Comparison of ENCODE assay signal across 34 mouse cellular contexts in genomic region chrX:51919091-51919490, GRCm38 (mm10). TPM values are rescaled to one million over a fixed set of nuclear protein-coding genes. Genes with fewer than 3 reads are reported as not detected.
"Had no signal": no experiment of that assay in that cellular context is flagged by ENCODE, and none has a peak within 500 bp of the region (broad histone marks: within the 10 kb centered on the region; RNA-seq: fewer than 3 reads in every experiment).

No protein-coding gene starts in this region.

- H3K9me3 ChIP-seq: embryonic facial prominence, embryonic 12.5 days; embryonic facial prominence, embryonic 13.5 days; embryonic facial prominence, embryonic 15.5 days; forebrain, embryonic 10.5 days; forebrain, embryonic 12.5 days; forebrain, embryonic 13.5 days; forebrain, embryonic 15.5 days; heart, embryonic 10.5 days had no signal

- H3K36me3 ChIP-seq: embryonic facial prominence, embryonic 12.5 days; embryonic facial prominence, embryonic 13.5 days; embryonic facial prominence, embryonic 15.5 days; forebrain, embryonic 10.5 days; forebrain, embryonic 12.5 days; forebrain, embryonic 15.5 days; heart, embryonic 10.5 days had no signal

- ATAC-seq: forebrain, embryonic 13.5 days; forebrain, embryonic 14.5 days; forebrain, embryonic 15.5 days; forebrain, embryonic 16.5 days; forebrain, postnatal 0 days had no signal

- H3K27ac ChIP-seq: embryonic facial prominence, embryonic 12.5 days; embryonic facial prominence, embryonic 13.5 days; embryonic facial prominence, embryonic 15.5 days; forebrain, embryonic 10.5 days; forebrain, embryonic 12.5 days; forebrain, embryonic 13.5 days; forebrain, embryonic 15.5 days; gastrocnemius, adult 2 months; heart, adult 2 months; heart, embryonic 10.5 days had no signal

- H3K27me3 ChIP-seq: embryonic facial prominence, embryonic 12.5 days; embryonic facial prominence, embryonic 13.5 days; embryonic facial prominence, embryonic 15.5 days; forebrain, embryonic 12.5 days; forebrain, embryonic 13.5 days; forebrain, embryonic 15.5 days had no signal

- H3K4me2 ChIP-seq: embryonic facial prominence, embryonic 12.5 days; embryonic facial prominence, embryonic 13.5 days; embryonic facial prominence, embryonic 15.5 days; forebrain, embryonic 12.5 days; forebrain, embryonic 13.5 days; forebrain, embryonic 15.5 days had no signal

- DNase-seq: cerebellum, adult 2 months; cerebellum, adult 8-10 months; cerebellum, adult 9-10 months; cerebellum, adult 9-11 months; cerebellum, postnatal 10 days; cerebellum, postnatal 14 days; cerebellum, postnatal 25 days; cerebellum, postnatal 36 days; embryo, embryonic 11 days; forebrain, postnatal 0 days; gastrocnemius, adult 2 months; gastrocnemius, postnatal 10 days; gastrocnemius, postnatal 14 days; gastrocnemius, postnatal 25 days; gastrocnemius, postnatal 36 days; heart, adult 11 months; heart, adult 18-20 months; heart, adult 2 months had no signal

- H3K4me3 ChIP-seq: embryonic facial prominence, embryonic 12.5 days; embryonic facial prominence, embryonic 13.5 days; embryonic facial prominence, embryonic 15.5 days; erythroblast, embryonic 14.5 days; forebrain, embryonic 10.5 days; forebrain, embryonic 12.5 days; forebrain, embryonic 13.5 days; forebrain, embryonic 15.5 days; gastrocnemius, adult 2 months; heart, adult 2 months; heart, embryonic 10.5 days had no signal

- H3K9ac ChIP-seq: embryonic facial prominence, embryonic 12.5 days; embryonic facial prominence, embryonic 13.5 days; embryonic facial prominence, embryonic 15.5 days; forebrain, embryonic 12.5 days; forebrain, embryonic 13.5 days; forebrain, embryonic 15.5 days; forebrain, postnatal 0 days had no signal

- H3K4me1 ChIP-seq: embryonic facial prominence, embryonic 12.5 days; embryonic facial prominence, embryonic 13.5 days; embryonic facial prominence, embryonic 15.5 days; forebrain, embryonic 12.5 days; forebrain, embryonic 13.5 days; forebrain, embryonic 15.5 days; heart, embryonic 10.5 days had no signal

RNA-seq across cellular contexts. Expression of gene 1700080O16Rik, which starts 53.5 kb away (rescaled TPM):
- polyA plus RNA-seq: cerebellum, adult 2 months; cortical plate, adult 2 months; embryonic facial prominence, embryonic 11.5 days; embryonic facial prominence, embryonic 12.5 days; embryonic facial prominence, embryonic 13.5 days; embryonic facial prominence, embryonic 14.5 days; embryonic facial prominence, embryonic 15.5 days; erythroblast, embryonic 14.5 days; forebrain, embryonic 10.5 days; forebrain, embryonic 11.5 days; forebrain, embryonic 12.5 days; forebrain, embryonic 13.5 days; forebrain, embryonic 14.5 days; forebrain, embryonic 15.5 days; forebrain, embryonic 16.5 days; forebrain, postnatal 0 days; frontal cortex, adult 2 months; heart, adult 2 months; heart, embryonic 10.5 days had no signal
